Comparison of ENCODE assay signal across 15 mouse cellular contexts in genomic region chr7:24286090-24286489, GRCm38 (mm10). TPM values are rescaled to one million over a fixed set of nuclear protein-coding genes. Genes with fewer than 3 reads are reported as not detected.
DNase-seq lines count a peak whose midpoint lies in the region; ATAC-seq and TF ChIP-seq lines count a peak whose summit lies in the region.
"Had no signal": no experiment of that assay in that cellular context is flagged by ENCODE, and none has a peak within 500 bp of the region (broad histone marks: within the 10 kb centered on the region; RNA-seq: fewer than 3 reads in every experiment).

No protein-coding gene starts in this region.

- no peaks in the 10 kb centered on the region for H3K9me3 ChIP-seq in intestine, postnatal 0 days (ENCODE audit: control insufficient read depth)
- H3K9me3 ChIP-seq in intestine, embryonic 16.5 days (ENCODE audit: control insufficient read depth, low read length) = 0 out of 2 replicates have a peak, but pooled peaks cover 4% of the 10 kb centered on the region
- H3K9me3 ChIP-seq in forebrain, embryonic 15.5 days = no peaks in the 10 kb centered on the region
- H3K9me3 ChIP-seq: hindbrain, embryonic 15.5 days; liver, embryonic 13.5 days had no signal

- TF ChIP-seq POLR2A in testis, adult 2 months (IDR thresholded peaks at IDR 0.05; ENCODE audit: control insufficient read depth, low read depth, low read length) = no peak
- TF ChIP-seq POLR2A in cortical plate, adult 2 months (IDR thresholded peaks at IDR 0.05; ENCODE audit: extremely low read depth, insufficient read depth, low read length) = no peak

- no peak overlapping the region for H3K9ac ChIP-seq in intestine, postnatal 0 days (ENCODE audit: low read depth, low read length)
- H3K9ac ChIP-seq in intestine, embryonic 16.5 days (ENCODE audit: low read depth, low read length) = no peak overlapping the region
- no peak overlapping the region for H3K9ac ChIP-seq in forebrain, embryonic 15.5 days (replicated peaks)
- H3K9ac ChIP-seq: hindbrain, embryonic 15.5 days; liver, embryonic 13.5 days had no signal

- H3K4me1 ChIP-seq in intestine, postnatal 0 days (replicated peaks; ENCODE audit: control insufficient read depth, insufficient read depth, low read length) = no peaks in the 10 kb centered on the region
- no peaks in the 10 kb centered on the region for H3K4me1 ChIP-seq in intestine, embryonic 16.5 days (ENCODE audit: control insufficient read depth, insufficient read depth, low read length)
- H3K4me1 ChIP-seq in testis, adult 2 months (ENCODE audit: control insufficient read depth, insufficient read depth, low read length) = no peaks in the 10 kb centered on the region
- H3K4me1 ChIP-seq in cortical plate, adult 2 months (ENCODE audit: control insufficient read depth, insufficient read depth, low read length) = no peaks in the 10 kb centered on the region
- no peaks in the 10 kb centered on the region for H3K4me1 ChIP-seq in forebrain, embryonic 15.5 days
- H3K4me1 ChIP-seq: hindbrain, embryonic 15.5 days; liver, embryonic 13.5 days had no signal

- no peaks in the 10 kb centered on the region for H3K27me3 ChIP-seq in intestine, postnatal 0 days (replicated peaks; ENCODE audit: control insufficient read depth, insufficient read depth, low read length)
- H3K27me3 ChIP-seq in intestine, embryonic 16.5 days (replicated peaks; ENCODE audit: control insufficient read depth, insufficient read depth, low read length) = no peaks in the 10 kb centered on the region
- H3K27me3 ChIP-seq in testis, adult 2 months (ENCODE audit: control insufficient read depth, insufficient read depth, low read length) = no peaks in the 10 kb centered on the region
- no peaks in the 10 kb centered on the region for H3K27me3 ChIP-seq in forebrain, embryonic 15.5 days
- H3K27me3 ChIP-seq: hindbrain, embryonic 15.5 days; liver, embryonic 13.5 days had no signal

- peak; percentile 48 for TF ChIP-seq CTCF in intestine, postnatal 0 days (IDR thresholded peaks at IDR 0.05; ENCODE audit: low read depth)
- TF ChIP-seq CTCF in testis, adult 2 months (IDR thresholded peaks at IDR 0.05; ENCODE audit: control insufficient read depth, insufficient read depth, insufficient replicate concordance, low read depth, low read length) = peak; percentile 35
- 0 out of 2 replicates have a peak, but pooled peaks have one; percentile 4 for TF ChIP-seq CTCF in cortical plate, adult 2 months (IDR thresholded peaks at IDR 0.05; ENCODE audit: extremely low read depth, insufficient read depth, low read length)

- no peak overlapping the region for H3K4me2 ChIP-seq in intestine, postnatal 0 days (replicated peaks; ENCODE audit: low read depth)
- no peak overlapping the region for H3K4me2 ChIP-seq in intestine, embryonic 16.5 days (ENCODE audit: low read depth, low read length)
- no peak overlapping the region for H3K4me2 ChIP-seq in forebrain, embryonic 15.5 days (replicated peaks)
- H3K4me2 ChIP-seq: hindbrain, embryonic 15.5 days; liver, embryonic 13.5 days had no signal

- DNase-seq in testis, postnatal 10 days (ENCODE audit: low spot score) = no peak
- DNase-seq in thymus, postnatal 4 days = no peak
- no peak for DNase-seq in embryo, embryonic 10 days (ENCODE audit: low spot score)
- DNase-seq: cerebellum, postnatal 36 days; kidney, postnatal 25 days; liver, embryonic 13.5 days; thymus, postnatal 25 days had no signal

- H3K36me3 ChIP-seq in intestine, postnatal 0 days (ENCODE audit: control insufficient read depth, insufficient read depth) = peaks cover 2% of the 10 kb centered on the region
- H3K36me3 ChIP-seq in intestine, embryonic 16.5 days (ENCODE audit: control insufficient read depth, insufficient read depth, low read length) = peaks cover 4% of the 10 kb centered on the region
- no peaks in the 10 kb centered on the region for H3K36me3 ChIP-seq in testis, adult 2 months (ENCODE audit: control insufficient read depth, insufficient read depth, low read length)
- peaks cover 40% of the 10 kb centered on the region for H3K36me3 ChIP-seq in forebrain, embryonic 15.5 days

- no peak overlapping the region for H3K27ac ChIP-seq in intestine, postnatal 0 days (ENCODE audit: low read depth, low read length)
- no peak overlapping the region for H3K27ac ChIP-seq in intestine, embryonic 16.5 days (ENCODE audit: low read length)
- H3K27ac ChIP-seq in testis, adult 2 months (ENCODE audit: control insufficient read depth, insufficient read depth, low read depth, low read length) = no peak overlapping the region
- no peak overlapping the region for H3K27ac ChIP-seq in cortical plate, adult 2 months (ENCODE audit: insufficient read depth, low read length)
- H3K27ac ChIP-seq in forebrain, embryonic 15.5 days (replicated peaks) = no peak overlapping the region
- H3K27ac ChIP-seq: hindbrain, embryonic 15.5 days; liver, embryonic 13.5 days; macrophage had no signal

- WGBS in intestine, postnatal 0 days = 53% methylated on average over 4 of the region's 4 CpGs
- WGBS in intestine, embryonic 16.5 days = 54% methylated on average over 4 of the region's 4 CpGs
- WGBS in forebrain, embryonic 15.5 days = 55% methylated on average over 4 of the region's 4 CpGs

- no peak for ATAC-seq in intestine, postnatal 0 days
- no peak for ATAC-seq in intestine, embryonic 16.5 days
- no peak for ATAC-seq in forebrain, embryonic 15.5 days (replicated peaks)

- no peak overlapping the region for H3K4me3 ChIP-seq in intestine, postnatal 0 days (ENCODE audit: low read depth, low read length)
- H3K4me3 ChIP-seq in intestine, embryonic 16.5 days (ENCODE audit: low read length) = no peak overlapping the region
- H3K4me3 ChIP-seq in testis, adult 2 months (ENCODE audit: control insufficient read depth, low read depth, low read length) = no peak overlapping the region
- H3K4me3 ChIP-seq in cortical plate, adult 2 months (ENCODE audit: insufficient read depth, low read length) = no peak overlapping the region
- H3K4me3 ChIP-seq in forebrain, embryonic 15.5 days = no peak overlapping the region
- H3K4me3 ChIP-seq: hindbrain, embryonic 15.5 days; liver, embryonic 13.5 days; myocyte had no signal

RNA-seq across cellular contexts. Expression of gene Zfp61, which starts 14.9 kb away (rescaled TPM):
- polyA plus RNA-seq in intestine, postnatal 0 days (2015; fragmentation: Nextera tagmentation; extraction: Ambion mirVana) = 4.6 and 5.1 TPM in 2 replicates
- polyA plus RNA-seq in intestine, embryonic 16.5 days (2015; fragmentation: Nextera tagmentation; extraction: Ambion mirVana) = 18.7 and 21.7 TPM in 2 replicates
- 12.1 and 12.4 TPM in 2 replicates for polyA plus RNA-seq in testis, adult 2 months (2012; rRNA removed)
- polyA plus RNA-seq in cortical plate, adult 2 months (2012; rRNA removed) = 22.9 and 27.6 TPM in 2 replicates
- 51.2 and 59.0 TPM in 2 replicates for polyA plus RNA-seq in forebrain, embryonic 15.5 days (2015; fragmentation: Nextera tagmentation; extraction: Ambion mirVana)

RNA-seq across cellular contexts. Expression of gene Zfp93, which starts 15.9 kb away (rescaled TPM):
- 2.2 and 3.2 TPM in 2 replicates for polyA plus RNA-seq in intestine, postnatal 0 days (2015; fragmentation: Nextera tagmentation; extraction: Ambion mirVana)
- 5.4 and 6.8 TPM in 2 replicates for polyA plus RNA-seq in intestine, embryonic 16.5 days (2015; fragmentation: Nextera tagmentation; extraction: Ambion mirVana)
- polyA plus RNA-seq in testis, adult 2 months (2012; rRNA removed) = 3.9 and 4.6 TPM in 2 replicates
- polyA plus RNA-seq in cortical plate, adult 2 months (2012; rRNA removed) = 9.2 and 11.0 TPM in 2 replicates
- 9.3 and 12.1 TPM in 2 replicates for polyA plus RNA-seq in forebrain, embryonic 15.5 days (2015; fragmentation: Nextera tagmentation; extraction: Ambion mirVana)

RNA-seq across cellular contexts. Expression of gene Zfp94, which starts 30.4 kb away (rescaled TPM):
- 3.1 and 3.2 TPM in 2 replicates for polyA plus RNA-seq in intestine, postnatal 0 days (2015; fragmentation: Nextera tagmentation; extraction: Ambion mirVana)
- 6.0 and 7.3 TPM in 2 replicates for polyA plus RNA-seq in intestine, embryonic 16.5 days (2015; fragmentation: Nextera tagmentation; extraction: Ambion mirVana)
- 10.5 and 10.8 TPM in 2 replicates for polyA plus RNA-seq in testis, adult 2 months (2012; rRNA removed)
- 20.2 and 22.4 TPM in 2 replicates for polyA plus RNA-seq in cortical plate, adult 2 months (2012; rRNA removed)
- polyA plus RNA-seq in forebrain, embryonic 15.5 days (2015; fragmentation: Nextera tagmentation; extraction: Ambion mirVana) = 24.5 and 24.7 TPM in 2 replicates

RNA-seq across cellular contexts. Expression of gene Zfp108, which starts 31.5 kb away (rescaled TPM):
- polyA plus RNA-seq in intestine, postnatal 0 days (2015; fragmentation: Nextera tagmentation; extraction: Ambion mirVana) = 0.86 and 0.98 TPM in 2 replicates
- polyA plus RNA-seq in intestine, embryonic 16.5 days (2015; fragmentation: Nextera tagmentation; extraction: Ambion mirVana) = 2.4 and 2.9 TPM in 2 replicates
- polyA plus RNA-seq in testis, adult 2 months (2012; rRNA removed) = 0.26 and 0.31 TPM in 2 replicates
- 5.7 and 6.1 TPM in 2 replicates for polyA plus RNA-seq in cortical plate, adult 2 months (2012; rRNA removed)
- 4.1 and 5.3 TPM in 2 replicates for polyA plus RNA-seq in forebrain, embryonic 15.5 days (2015; fragmentation: Nextera tagmentation; extraction: Ambion mirVana)

RNA-seq across cellular contexts. Expression of gene Tescl, which starts 47.6 kb away (rescaled TPM):
- polyA plus RNA-seq in intestine, postnatal 0 days (2015; fragmentation: Nextera tagmentation; extraction: Ambion mirVana) = 0.18 TPM in 1 of 2 replicates, not detected in the other
- not detected in 2 replicates for polyA plus RNA-seq in intestine, embryonic 16.5 days (2015; fragmentation: Nextera tagmentation; extraction: Ambion mirVana)
- polyA plus RNA-seq in testis, adult 2 months (2012; rRNA removed) = 277 and 339 TPM in 2 replicates
- polyA plus RNA-seq in cortical plate, adult 2 months (2012; rRNA removed) = 0.29 TPM in 1 of 2 replicates, not detected in the other
- polyA plus RNA-seq in forebrain, embryonic 15.5 days (2015; fragmentation: Nextera tagmentation; extraction: Ambion mirVana) = not detected in 2 replicates
- polyA plus RNA-seq: liver, embryonic 13.5 days; macrophage had no signal
